Mouse (Mus musculus) lung, postnatal 0 days (tissue): ENCODE results near the gene Sh3bp1. TPM values are rescaled to one million over a fixed set of nuclear protein-coding genes. Genes with fewer than 3 reads are reported as not detected.
A peak's percentile ranks its signal among the peaks of the same experiment; 100 is the strongest.

ENCODE experiments used
- ATAC-seq: fragments of 200-750 bp; cut with Nextera tagmentation; 2 replicates; pipeline ENCODE4 v1.8.0; 2017; ENCODE audit warnings: moderate library complexity
- DNase-seq: peaks from one replicate; pipeline ENCODE4 v3.0.0-alpha.2; 2016; ENCODE audit warnings: low spot score
- H3K27ac ChIP-seq: fragments of 300-500 bp; sonication (generic); 2 replicates; pipeline ENCODE4 v1.5.1; 2014; ENCODE audit warnings: antibody characterized with exemption, mild to moderate bottlenecking, low read length, mixed read lengths
- H3K27me3 ChIP-seq: fragments of 300-500 bp; sonication (generic); replicated peaks from 2 replicates; pipeline ENCODE4 v1.6.1; 2014; ENCODE audit warnings: low read length, mixed read lengths; ENCODE audit not compliant: insufficient read depth
- H3K36me3 ChIP-seq: fragments of 300-500 bp; sonication (generic); 2 replicates; pipeline ENCODE4 v1.6.1; 2014; ENCODE audit warnings: low read length, mixed read lengths; ENCODE audit not compliant: insufficient read depth
- H3K4me1 ChIP-seq: fragments of 300-500 bp; sonication (generic); 2 replicates; pipeline ENCODE4 v1.6.1; 2014; ENCODE audit warnings: antibody characterized with exemption, low read depth, low read length, mixed read lengths; ENCODE audit not compliant: insufficient read depth
- H3K4me2 ChIP-seq: fragments of 300-500 bp; sonication (generic); replicated peaks from 2 replicates; pipeline ENCODE4 v1.6.1; 2014; ENCODE audit warnings: low read depth, mild to moderate bottlenecking, low read length, moderate library complexity, mixed read lengths
- H3K4me3 ChIP-seq: fragments of 300-500 bp; sonication (generic); 2 replicates; pipeline ENCODE4 v1.5.1; 2014; ENCODE audit warnings: low read depth, low read length
- H3K9ac ChIP-seq: fragments of 300-500 bp; sonication (generic); replicated peaks from 2 replicates; pipeline ENCODE4 v1.6.1; 2014; ENCODE audit warnings: low read depth, mild to moderate bottlenecking
- H3K9me3 ChIP-seq: fragments of 300-500 bp; sonication (generic); 2 replicates; pipeline ENCODE4 v1.6.1; 2016; ENCODE audit warnings: low read length, mixed read lengths
- CTCF ChIP-seq: IDR thresholded peaks from 2 replicates; pipeline ENCODE4 v1.5.1; 2016; ENCODE audit warnings: antibody characterized with exemption, mild to moderate bottlenecking
- EP300 ChIP-seq: IDR thresholded peaks from 2 replicates; pipeline ENCODE4 v1.6.1; 2016; ENCODE audit warnings: antibody characterized with exemption, mild to moderate bottlenecking, control low read depth
- WGBS: fragments of 180-500 bp; shearing (Covaris S2); extraction: QIAGEN DNeasy Blood & Tissue Kit; methylation state at CpG from one replicate; pipeline ENCODE4 v1.1.7; 2014; 5-methylcytosine and 5-hydroxymethylcytosine counted together
- polyA plus RNA-seq: library from polyadenylated mRNA; unstranded; fragments of >200 nt; fragmentation: Nextera tagmentation; extraction: Ambion mirVana; gene quantifications from 2 replicates; pipeline ENCODE4 v1.2.1, GENCODE M21; 2015

Sh3bp1 gene
- polyA plus RNA-seq, 1 experiment from 2014 or later = 12.7 TPM

DNA sequence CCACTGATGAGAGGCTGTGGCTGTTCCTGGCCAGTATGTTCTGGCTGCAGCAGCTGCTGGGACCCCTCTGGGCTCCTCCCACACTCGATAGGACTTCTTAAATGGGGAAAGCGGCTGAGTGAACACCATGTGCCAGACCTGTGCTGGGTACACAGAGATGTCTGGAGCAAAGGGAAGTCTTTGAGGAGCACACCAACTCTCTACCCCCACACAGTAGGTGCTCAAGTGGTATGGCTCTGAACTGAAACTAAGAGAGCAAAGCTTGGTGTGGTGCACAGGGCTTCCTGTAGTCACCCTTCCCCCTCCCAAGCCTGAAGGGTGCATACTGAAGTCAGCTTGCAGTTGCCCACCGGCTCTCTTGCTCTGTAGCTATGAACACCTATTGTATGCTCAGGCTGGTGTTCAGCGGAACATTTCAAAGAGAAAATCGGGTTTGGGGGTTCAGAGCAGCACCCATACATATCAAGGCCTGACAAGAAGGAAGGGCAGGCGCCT, 1.0 kb upstream of the Sh3bp1 start:
- Histone ChIP-seq H3K27me3 (no peaks in the 10 kb centered on the region), H3K9ac (no peak overlapping the region), H3K4me3 (no peak overlapping the region), H3K4me2 (0 out of 2 replicates have a peak overlapping the region, but pooled peaks have one; percentile 5), H3K4me1 (peaks cover 26% of the 10 kb centered on the region), H3K27ac (peak overlapping the region; percentile 62; the same call in 1 of the 2 replicates), H3K9me3 (no peaks in the 10 kb centered on the region), H3K36me3 (no peaks in the 10 kb centered on the region)
- whole genome bisulfite sequencing = 45% methylated on average over 6 of the region's 6 CpGs
- DNase-seq (peak; percentile 55), ATAC-seq (no peak)
- no peak for TF ChIP-seq EP300
- TF ChIP-seq CTCF = no peak

DNA sequence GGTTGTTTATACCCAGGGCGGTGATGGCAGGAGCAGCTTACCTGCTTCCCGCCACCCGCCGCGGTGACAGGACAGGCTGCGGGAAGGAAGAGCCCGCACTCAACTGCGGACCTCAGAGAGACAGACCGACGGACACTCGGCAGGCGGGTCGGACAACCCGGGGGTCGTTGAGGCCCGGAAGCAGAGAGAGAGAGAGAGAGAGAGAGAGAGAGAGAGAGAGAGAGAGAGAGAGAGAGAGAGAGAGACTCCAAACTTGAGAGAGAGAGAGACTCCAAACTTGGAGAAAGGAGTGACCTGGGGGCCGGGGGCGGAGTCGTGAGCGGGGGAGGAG, 194 bp upstream of the Sh3bp1 start, which contains the start of gene Gm49510:
Gm49510 (plus strand) TSS at position 259 of the 331 bp plus-strand sequence.
- no peak for DNase-seq

DNA sequence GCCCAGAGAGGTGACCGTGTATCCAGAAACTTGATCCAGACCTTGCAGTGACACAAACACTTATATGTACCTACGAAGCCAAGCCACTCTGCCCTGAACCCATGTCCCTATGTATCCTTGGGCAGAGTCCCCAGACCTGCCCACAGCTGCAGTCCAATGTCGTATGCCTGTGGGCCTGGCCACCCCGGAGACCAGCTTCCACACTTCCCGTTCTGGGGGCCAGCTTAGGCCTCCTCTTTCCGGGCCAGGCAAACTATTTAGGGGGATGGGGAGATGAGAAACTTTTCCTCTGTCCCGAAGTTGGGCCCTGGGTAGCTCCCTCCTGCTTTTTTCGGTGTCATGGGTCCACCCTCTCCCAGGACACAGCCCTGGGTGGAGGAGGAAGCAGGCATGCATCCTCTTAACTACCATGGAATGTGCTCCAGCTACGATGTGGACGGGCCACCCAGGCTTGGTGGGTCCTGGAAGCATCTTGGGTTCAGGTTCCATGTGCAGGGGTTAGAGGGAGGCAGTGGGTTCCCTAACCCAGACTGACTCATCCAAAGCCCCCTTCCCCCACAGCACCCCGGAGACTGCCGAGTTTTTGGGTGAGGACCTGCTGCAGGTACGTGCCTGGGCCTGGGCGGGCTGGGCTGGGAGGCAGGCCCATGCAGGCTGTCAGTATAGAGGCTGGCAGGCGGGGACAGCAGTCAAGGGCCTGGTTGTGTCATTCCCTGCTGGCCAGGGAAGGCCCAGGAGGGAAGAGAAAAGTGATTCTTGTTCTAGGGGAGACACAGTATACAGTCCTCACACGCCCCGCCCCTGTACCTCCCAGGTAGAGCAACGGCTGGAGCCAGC, 1.2 kb downstream of the Sh3bp1 start:
- ATAC-seq (peak; percentile 52), DNase-seq (peak; percentile 60)
- peak overlapping the region; percentile 91 for H3K4me2 ChIP-seq
- TF ChIP-seq CTCF (no peak), EP300 (no peak)
- 15% methylated on average over 18 of the region's 18 CpGs for WGBS
- peak overlapping the region; percentile 62 for H3K27ac ChIP-seq
- H3K4me3 ChIP-seq = peak overlapping the region; percentile 69
- H3K9me3 ChIP-seq = no peaks in the 10 kb centered on the region
- no peaks in the 10 kb centered on the region for H3K27me3 ChIP-seq
- peak overlapping the region; percentile 58; the same call in 1 of the 2 replicates for H3K9ac ChIP-seq
- H3K4me1 ChIP-seq = peaks cover 23% of the 10 kb centered on the region
- peaks cover 13% of the 10 kb centered on the region; the same call in 1 of the 2 replicates for H3K36me3 ChIP-seq

More for the DNA sequence above, 194 bp upstream of the Sh3bp1 start, which contains the start of gene Gm49510:
- TF ChIP-seq EP300 = no peak
- TF ChIP-seq CTCF = no peak
- peaks cover 23% of the 10 kb centered on the region for H3K4me1 ChIP-seq
- peak within 1 kb of the TSS; percentile 69 for H3K4me3 ChIP-seq
- no peaks in the 10 kb centered on the region for H3K9me3 ChIP-seq
- peak within 1 kb of the TSS; percentile 58 for H3K9ac ChIP-seq
- WGBS = 2% methylated on average over 17 of the region's 20 CpGs
- no peaks in the 10 kb centered on the region for H3K27me3 ChIP-seq
- no peak for ATAC-seq
- H3K4me2 ChIP-seq = peak within 1 kb of the TSS; percentile 91
- H3K36me3 ChIP-seq = peaks cover 4% of the 10 kb centered on the region; the same call in 1 of the 2 replicates
- H3K27ac ChIP-seq = peak within 1 kb of the TSS; percentile 62

DNA sequence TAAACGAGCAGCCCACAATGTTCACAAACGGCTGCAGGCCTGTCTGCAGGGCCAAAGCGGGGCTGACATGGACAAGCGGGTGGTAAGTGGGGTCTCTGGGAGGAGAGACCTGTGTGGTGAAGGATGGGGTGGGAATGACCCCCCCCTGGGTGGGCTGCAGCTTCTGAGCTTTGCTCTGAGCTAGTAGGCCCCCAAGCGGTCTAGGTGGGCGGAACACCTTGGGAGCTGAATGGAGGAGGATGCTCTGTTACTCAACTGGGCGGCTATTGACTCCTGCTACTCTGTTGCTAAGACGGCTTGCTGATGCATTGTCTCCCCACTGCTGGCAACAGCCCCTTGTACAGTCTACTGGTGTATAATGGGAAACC, 1.8 kb downstream of the Sh3bp1 start:
- TF ChIP-seq CTCF = peak; percentile 21; the same call in 1 of the 2 replicates
- no peak for TF ChIP-seq EP300
- H3K4me1 ChIP-seq = peaks cover 23% of the 10 kb centered on the region
- no peaks in the 10 kb centered on the region for H3K27me3 ChIP-seq
- H3K4me2 ChIP-seq = no peak overlapping the region; the same call in 1 of the 2 replicates
- H3K9me3 ChIP-seq = no peaks in the 10 kb centered on the region
- WGBS = 55% methylated on average over 8 of the region's 8 CpGs
- no peak overlapping the region for H3K4me3 ChIP-seq
- no peak for DNase-seq
- no peak for ATAC-seq
- peak overlapping the region; percentile 62; the same call in 1 of the 2 replicates for H3K27ac ChIP-seq
- H3K36me3 ChIP-seq = peaks cover 15% of the 10 kb centered on the region; the same call in 1 of the 2 replicates
- 0 out of 2 replicates have a peak overlapping the region, but pooled peaks have one; percentile 58 for H3K9ac ChIP-seq

DNA sequence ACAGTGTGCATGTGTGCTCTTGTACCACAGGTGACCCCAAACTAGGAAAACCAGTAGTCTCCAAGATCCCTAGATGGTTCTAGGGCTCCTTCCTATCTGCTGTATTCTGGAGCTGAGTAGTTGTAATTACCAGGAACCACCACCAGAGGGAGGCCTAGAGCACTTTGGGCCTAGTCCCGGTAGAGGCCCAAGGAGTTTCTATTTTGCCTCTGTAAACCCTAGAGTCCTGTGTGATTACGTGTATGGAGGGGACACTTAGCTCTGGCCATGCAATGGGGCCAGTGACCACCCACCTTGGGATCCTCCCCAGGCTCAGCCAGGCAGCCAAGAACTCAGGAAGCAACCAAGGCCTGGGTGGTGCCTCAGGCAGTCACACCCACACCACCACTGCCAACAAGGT, 3.7 kb downstream of the Sh3bp1 start:
- no peak overlapping the region for H3K4me3 ChIP-seq
- no peak overlapping the region for H3K9ac ChIP-seq
- peaks cover 24% of the 10 kb centered on the region; the same call in 1 of the 2 replicates for H3K36me3 ChIP-seq
- no peaks in the 10 kb centered on the region for H3K9me3 ChIP-seq
- H3K4me2 ChIP-seq = no peak overlapping the region
- TF ChIP-seq EP300 (no peak), CTCF (peak; percentile 95)
- DNase-seq (peak; percentile 89), ATAC-seq (peak; percentile 23)
- whole genome bisulfite sequencing = 3% methylated on average over 2 of the region's 2 CpGs
- H3K4me1 ChIP-seq = peaks cover 23% of the 10 kb centered on the region
- H3K27me3 ChIP-seq = no peaks in the 10 kb centered on the region
- H3K27ac ChIP-seq = no peak overlapping the region

DNA sequence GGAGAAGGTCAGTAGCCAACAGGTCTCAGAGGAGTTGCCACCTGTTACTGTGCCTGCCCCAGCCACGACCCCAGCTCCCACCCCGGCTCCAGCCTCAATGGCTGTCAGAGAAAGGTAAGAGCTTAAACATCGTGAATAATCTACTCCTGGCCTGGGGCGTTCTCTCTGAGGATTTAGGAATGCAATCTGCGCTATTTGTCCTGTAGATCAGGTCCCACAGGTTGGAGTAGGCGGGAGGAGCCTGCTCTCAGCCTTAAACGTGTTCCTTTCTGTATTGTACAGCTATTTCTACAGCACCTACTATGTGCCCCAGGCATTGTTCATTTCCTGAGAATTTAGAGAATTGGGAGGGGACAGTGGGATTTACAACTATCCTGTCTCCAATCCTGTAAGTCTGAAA, 8.8 kb downstream of the Sh3bp1 start:
- TF ChIP-seq CTCF (no peak), EP300 (no peak)
- 69% methylated on average over 7 of the region's 7 CpGs for WGBS
- no peak for ATAC-seq

More for the DNA sequence above, 8.8 kb downstream of the Sh3bp1 start:
- Histone ChIP-seq H3K9ac (no peak overlapping the region), H3K4me3 (no peak overlapping the region), H3K4me1 (no peaks in the 10 kb centered on the region), H3K9me3 (no peaks in the 10 kb centered on the region), H3K27me3 (no peaks in the 10 kb centered on the region), H3K4me2 (no peak overlapping the region), H3K27ac (no peak overlapping the region), H3K36me3 (peaks cover 44% of the 10 kb centered on the region)
- DNase-seq = no peak
